Mouse (Mus musculus) kidney, adult 8-10 months (tissue): ENCODE data around the gene Psmb10.
"Not testable (repeated sequence)": the region's sequence is repeated elsewhere in the genome, so short reads cannot be mapped to it uniquely, and the experiment has no call there.

Experiments
- DNase-seq, 2 experiments: peaks; one replicate each; pipeline ENCODE4 v3.0.0; 2022

The Psmb10 gene

GRCm38 (mm10) chr8:105938306-105938669 is at the start of gene Psmb10:
Gene Psmb10 (minus strand): TSS chr8:105938444.
- DNase-seq = peak in 1 of 2 experiments; percentile 39

GRCm38 (mm10) chr8:105983406-105983805 is 45.2 kb upstream of the Psmb10 start:
- DNase-seq = not testable (repeated sequence)

- no peak for DNase-seq
Observed at GRCm38 (mm10) chr8:105981146-105981545, 42.9 kb upstream of the Psmb10 start.

- no peak for DNase-seq
Observed at GRCm38 (mm10) chr8:105979325-105979724, 41.1 kb upstream of the Psmb10 start, which contains the start of gene Dpep3. Gene Dpep3 (minus strand): TSS chr8:105979429.

GRCm38 (mm10) chr8:105975363-105975762 is 37.1 kb upstream of the Psmb10 start:
- DNase-seq = no peak

GRCm38 (mm10) chr8:105971019-105971720 is 32.9 kb upstream of the Psmb10 start:
- DNase-seq = no peak

GRCm38 (mm10) chr8:105969367-105969766 is 31.1 kb upstream of the Psmb10 start:
- DNase-seq = no peak

- DNase-seq = no peak
Observed at GRCm38 (mm10) chr8:105966692-105967311, 28.6 kb upstream of the Psmb10 start.

- peak; percentile 62 to 64 for DNase-seq
Observed at GRCm38 (mm10) chr8:105965905-105966341, 27.7 kb upstream of the Psmb10 start, which contains the start of gene Slc12a4. Gene Slc12a4 (minus strand): TSS chr8:105966097.

GRCm38 (mm10) chr8:105965266-105965904 is 27.1 kb upstream of the Psmb10 start:
- no peak for DNase-seq

GRCm38 (mm10) chr8:105964506-105965265 is 26.4 kb upstream of the Psmb10 start:
- DNase-seq = no peak

- no peak for DNase-seq
Observed at GRCm38 (mm10) chr8:105961536-105961935, 23.3 kb upstream of the Psmb10 start.

GRCm38 (mm10) chr8:105961101-105961500 is 22.9 kb upstream of the Psmb10 start:
- no peak for DNase-seq

- DNase-seq = peak; percentile 82 to 86
Observed at GRCm38 (mm10) chr8:105959350-105959749, 21.1 kb upstream of the Psmb10 start.

GRCm38 (mm10) chr8:105957813-105958212 is 19.6 kb upstream of the Psmb10 start:
- peak; percentile 58 to 69 for DNase-seq

- no peak for DNase-seq
Observed at GRCm38 (mm10) chr8:105956556-105956955, 18.3 kb upstream of the Psmb10 start.

- DNase-seq = peak in 1 of 2 experiments; percentile 33
Observed at GRCm38 (mm10) chr8:105951057-105951659, 12.9 kb upstream of the Psmb10 start.

GRCm38 (mm10) chr8:105949350-105949749 is 11.1 kb upstream of the Psmb10 start:
- no peak for DNase-seq

GRCm38 (mm10) chr8:105943321-105943739 is 5.1 kb upstream of the Psmb10 start, which contains the start of gene Lcat:
Gene Lcat (minus strand): TSS chr8:105943382.
- no peak for DNase-seq

GRCm38 (mm10) chr8:105942542-105942941 is 4.3 kb upstream of the Psmb10 start:
- DNase-seq = no peak

GRCm38 (mm10) chr8:105942026-105942425 is 3.8 kb upstream of the Psmb10 start:
- DNase-seq = no peak
